Mouse (Mus musculus) lung, adult 2 months (tissue): Measurements from ENCODE around the gene Nat8.

ENCODE experiments used
- CTCF ChIP-seq: fragments of 200-500 bp; IDR thresholded peaks from 2 replicates; pipeline ENCODE4 v1.5.1; 2011; ENCODE audit warnings: mild to moderate bottlenecking, low read length, control low read depth; ENCODE audit not compliant: insufficient read depth
- POLR2A ChIP-seq: fragments of 200-500 bp; IDR thresholded peaks from 2 replicates; pipeline ENCODE4 v1.6.1; 2011; ENCODE audit warnings: low read depth, mild to moderate bottlenecking, control low read depth, low read length, borderline replicate concordance; ENCODE audit errors: extremely low read depth

- TF ChIP-seq POLR2A (no peak), CTCF (no peak)
These were observed 30.7 kb upstream of the Nat8 start for GRCm38 (mm10) chr6:85862565-85862964.
